Mouse (Mus musculus) forebrain, embryonic 12.5 days (tissue): Measurements from ENCODE around the gene Azin2. TPM values are rescaled to one million over a fixed set of nuclear protein-coding genes. Genes with fewer than 3 reads are reported as not detected.
A peak's percentile ranks its signal among the peaks of the same experiment; 100 is the strongest.

Experiments used
- ATAC-seq: fragments of 200-750 bp; cut with Nextera tagmentation; 2 replicates; pipeline ENCODE4 v1.8.0; 2017; ENCODE audit warnings: moderate TSS enrichment; ENCODE audit not compliant: low FRiP score
- H3K27ac ChIP-seq: fragments of 300-500 bp; sonication (generic); 2 replicates; pipeline ENCODE4 v1.5.1; 2016; ENCODE audit warnings: mild to moderate bottlenecking
- H3K27me3 ChIP-seq: fragments of 300-500 bp; sonication (generic); 2 replicates; pipeline ENCODE4 v1.6.1; 2016; ENCODE audit warnings: mild to moderate bottlenecking
- H3K36me3 ChIP-seq: fragments of 300-500 bp; sonication (generic); replicated peaks from 2 replicates; pipeline ENCODE4 v1.6.1; 2016; ENCODE audit warnings: mild to moderate bottlenecking
- H3K4me1 ChIP-seq: fragments of 300-500 bp; sonication (generic); 2 replicates; pipeline ENCODE4 v1.6.1; 2016
- H3K4me2 ChIP-seq: fragments of 300-500 bp; sonication (generic); 2 replicates; pipeline ENCODE4 v1.6.1; 2016; ENCODE audit warnings: mild to moderate bottlenecking, moderate library complexity
- H3K4me3 ChIP-seq: fragments of 300-500 bp; sonication (generic); replicated peaks from 2 replicates; pipeline ENCODE4 v1.5.1; 2016; ENCODE audit warnings: mild to moderate bottlenecking
- H3K9ac ChIP-seq: fragments of 300-500 bp; sonication (generic); 2 replicates; pipeline ENCODE4 v1.6.1; 2016; ENCODE audit warnings: mild to moderate bottlenecking
- H3K9me3 ChIP-seq: fragments of 300-500 bp; sonication (generic); 2 replicates; pipeline ENCODE4 v1.6.1; 2016
- WGBS: fragments of 180-500 bp; shearing (Covaris S2); methylation state at CpG from one replicate; pipeline ENCODE4 v1.1.7; 2016; 5-methylcytosine and 5-hydroxymethylcytosine counted together
- polyA plus RNA-seq: library from polyadenylated mRNA; unstranded; fragments of >200 nt; fragmentation: Nextera tagmentation; extraction: Ambion mirVana; gene quantifications from 2 replicates; pipeline ENCODE4 v1.2.1, GENCODE M21; 2016

Gene Azin2
- polyA plus RNA-seq, 1 experiment from 2014 or later: 15.0 TPM

- WGBS: 86% methylated on average over 3 of the region's 3 CpGs
- Histone ChIP-seq H3K9me3 (no peaks in the 10 kb centered on the region), H3K4me3 (no peak overlapping the region), H3K36me3 (peaks cover 3% of the 10 kb centered on the region; the same call in 1 of the 2 replicates), H3K27me3 (no peaks in the 10 kb centered on the region), H3K4me2 (no peak overlapping the region), H3K9ac (no peak overlapping the region), H3K4me1 (peaks cover 19% of the 10 kb centered on the region), H3K27ac (no peak overlapping the region)
- no peak for ATAC-seq
Observed at GRCm38 (mm10) chr4:128992176-128992575, 29.9 kb upstream of the Azin2 start.

GRCm38 (mm10) chr4:128991500-128992008, 29.3 kb upstream of the Azin2 start, which contains the start of gene Ak2:
Gene Ak2, plus strand, starts transcription at chr4:128991958.
- Histone ChIP-seq H3K36me3 (peaks cover 3% of the 10 kb centered on the region; the same call in 1 of the 2 replicates), H3K9me3 (no peaks in the 10 kb centered on the region), H3K27ac (no peak within 1 kb of the TSS), H3K4me1 (peaks cover 19% of the 10 kb centered on the region), H3K9ac (no peak within 1 kb of the TSS), H3K4me3 (no peak within 1 kb of the TSS), H3K27me3 (no peaks in the 10 kb centered on the region), H3K4me2 (peak within 1 kb of the TSS; percentile 29; the same call in 1 of the 2 replicates)
- ATAC-seq: no peak
- 89% methylated on average over 9 of the region's 9 CpGs for WGBS

GRCm38 (mm10) chr4:128989678-128990077, 27.4 kb upstream of the Azin2 start:
- H3K9me3 ChIP-seq: no peaks in the 10 kb centered on the region

GRCm38 (mm10) chr4:128988911-128989310, 26.7 kb upstream of the Azin2 start:
- Histone ChIP-seq H3K27me3 (no peaks in the 10 kb centered on the region), H3K9ac (no peak overlapping the region), H3K4me3 (no peak overlapping the region), H3K36me3 (no peaks in the 10 kb centered on the region), H3K9me3 (no peaks in the 10 kb centered on the region), H3K27ac (no peak overlapping the region), H3K4me2 (no peak overlapping the region), H3K4me1 (peaks cover 6% of the 10 kb centered on the region)
- 54% methylated on average over 3 of the region's 3 CpGs for WGBS
- no peak for ATAC-seq

More at GRCm38 (mm10) chr4:128989678-128990077, 27.4 kb upstream of the Azin2 start:
- Histone ChIP-seq H3K9ac (no peak overlapping the region), H3K27me3 (no peaks in the 10 kb centered on the region), H3K4me3 (no peak overlapping the region), H3K27ac (no peak overlapping the region), H3K4me1 (peaks cover 14% of the 10 kb centered on the region), H3K4me2 (no peak overlapping the region), H3K36me3 (no peaks in the 10 kb centered on the region)
- 62% methylated on average over 11 of the region's 11 CpGs for WGBS
- ATAC-seq: no peak

GRCm38 (mm10) chr4:128984600-128984999, 22.4 kb upstream of the Azin2 start:
- no peaks in the 10 kb centered on the region for H3K36me3 ChIP-seq
- no peak for ATAC-seq
- 0 out of 2 replicates have a peak, but pooled peaks cover 2% of the 10 kb centered on the region for H3K4me1 ChIP-seq
- no peaks in the 10 kb centered on the region for H3K9me3 ChIP-seq
- H3K27me3 ChIP-seq: no peaks in the 10 kb centered on the region
- H3K4me2 ChIP-seq: no peak overlapping the region
- no peak overlapping the region for H3K4me3 ChIP-seq
- no peak overlapping the region for H3K9ac ChIP-seq
- 73% methylated on average over 3 of the region's 3 CpGs for WGBS
- H3K27ac ChIP-seq: no peak overlapping the region

GRCm38 (mm10) chr4:128983656-128984055, 21.4 kb upstream of the Azin2 start:
- no peak overlapping the region for H3K9ac ChIP-seq
- no peaks in the 10 kb centered on the region for H3K4me1 ChIP-seq
- no peak overlapping the region for H3K4me2 ChIP-seq
- 67% methylated on average over 2 of the region's 2 CpGs for WGBS
- H3K36me3 ChIP-seq: no peaks in the 10 kb centered on the region
- no peak overlapping the region for H3K4me3 ChIP-seq
- no peaks in the 10 kb centered on the region for H3K9me3 ChIP-seq
- no peaks in the 10 kb centered on the region for H3K27me3 ChIP-seq
- no peak overlapping the region for H3K27ac ChIP-seq
- ATAC-seq: no peak

GRCm38 (mm10) chr4:128983151-128983550, 20.9 kb upstream of the Azin2 start:
- H3K4me3 ChIP-seq: no peak overlapping the region
- H3K9me3 ChIP-seq: no peaks in the 10 kb centered on the region
- H3K4me2 ChIP-seq: no peak overlapping the region
- H3K9ac ChIP-seq: no peak overlapping the region
- no peaks in the 10 kb centered on the region for H3K36me3 ChIP-seq
- H3K27ac ChIP-seq: no peak overlapping the region
- H3K4me1 ChIP-seq: no peaks in the 10 kb centered on the region
- H3K27me3 ChIP-seq: no peaks in the 10 kb centered on the region
- no peak for ATAC-seq
- 84% methylated on average over 2 of the region's 2 CpGs for WGBS

GRCm38 (mm10) chr4:128981833-128982180, 19.6 kb upstream of the Azin2 start:
- 80% methylated on average over 11 of the region's 11 CpGs for WGBS
- no peak for ATAC-seq
- Histone ChIP-seq H3K4me2 (no peak overlapping the region), H3K36me3 (no peaks in the 10 kb centered on the region), H3K4me3 (no peak overlapping the region), H3K27ac (no peak overlapping the region), H3K9me3 (no peaks in the 10 kb centered on the region), H3K4me1 (no peaks in the 10 kb centered on the region), H3K27me3 (no peaks in the 10 kb centered on the region), H3K9ac (no peak overlapping the region)

GRCm38 (mm10) chr4:128980890-128981832, 18.9 kb upstream of the Azin2 start:
- no peaks in the 10 kb centered on the region for H3K4me1 ChIP-seq
- no peak for ATAC-seq
- no peaks in the 10 kb centered on the region for H3K9me3 ChIP-seq
- no peak overlapping the region for H3K27ac ChIP-seq
- H3K4me2 ChIP-seq: no peak overlapping the region
- H3K9ac ChIP-seq: no peak overlapping the region
- 79% methylated on average over 12 of the region's 12 CpGs for WGBS
- no peak overlapping the region for H3K4me3 ChIP-seq
- no peaks in the 10 kb centered on the region for H3K27me3 ChIP-seq
- no peaks in the 10 kb centered on the region for H3K36me3 ChIP-seq

- WGBS: 38% methylated on average over 1 of the region's 1 CpGs
Observed at GRCm38 (mm10) chr4:128978634-128979033, 16.4 kb upstream of the Azin2 start.

GRCm38 (mm10) chr4:128977217-128977616, 15.0 kb upstream of the Azin2 start:
- no peak overlapping the region for H3K4me3 ChIP-seq

More at GRCm38 (mm10) chr4:128978634-128979033, 16.4 kb upstream of the Azin2 start:
- no peak for ATAC-seq
- no peaks in the 10 kb centered on the region for H3K27me3 ChIP-seq
- no peak overlapping the region for H3K9ac ChIP-seq
- H3K9me3 ChIP-seq: no peaks in the 10 kb centered on the region
- H3K4me2 ChIP-seq: no peak overlapping the region
- H3K36me3 ChIP-seq: no peaks in the 10 kb centered on the region
- H3K27ac ChIP-seq: no peak overlapping the region
- no peak overlapping the region for H3K4me3 ChIP-seq
- H3K4me1 ChIP-seq: no peaks in the 10 kb centered on the region

GRCm38 (mm10) chr4:128976577-128976976, 14.3 kb upstream of the Azin2 start:
- Histone ChIP-seq H3K27ac (no peak overlapping the region), H3K27me3 (no peaks in the 10 kb centered on the region), H3K4me1 (no peaks in the 10 kb centered on the region), H3K36me3 (no peaks in the 10 kb centered on the region), H3K4me3 (no peak overlapping the region), H3K4me2 (no peak overlapping the region), H3K9me3 (no peaks in the 10 kb centered on the region), H3K9ac (no peak overlapping the region)
- WGBS: 83% methylated on average over 4 of the region's 4 CpGs
- no peak for ATAC-seq

More at GRCm38 (mm10) chr4:128977217-128977616, 15.0 kb upstream of the Azin2 start:
- Histone ChIP-seq H3K9ac (no peak overlapping the region), H3K4me2 (no peak overlapping the region), H3K27ac (no peak overlapping the region), H3K4me1 (no peaks in the 10 kb centered on the region), H3K9me3 (no peaks in the 10 kb centered on the region), H3K36me3 (no peaks in the 10 kb centered on the region), H3K27me3 (no peaks in the 10 kb centered on the region)
- WGBS: 59% methylated on average over 3 of the region's 3 CpGs
- ATAC-seq: no peak
